Mouse (Mus musculus) ES-Bruce4 (cell line): Measurements from ENCODE around the gene Tada1. TPM values are rescaled to one million over a fixed set of nuclear protein-coding genes. Genes with fewer than 3 reads are reported as not detected.

Experiments used
- H3K27ac ChIP-seq: 2 replicates; pipeline ENCODE4 v1.5.1; 2012; ENCODE audit warnings: low read length, inconsistent platforms; ENCODE audit not compliant: insufficient read depth
- H3K27me3 ChIP-seq: 2 replicates; pipeline ENCODE4 v1.6.1; 2012; ENCODE audit warnings: mild to moderate bottlenecking, low read length, inconsistent platforms; ENCODE audit not compliant: control insufficient read depth, poor library complexity, insufficient read depth, severe bottlenecking
- H3K36me3 ChIP-seq: 2 replicates; pipeline ENCODE4 v1.6.1; 2012; ENCODE audit warnings: inconsistent platforms, mild to moderate bottlenecking, low read length, moderate library complexity; ENCODE audit not compliant: control insufficient read depth, poor library complexity, insufficient read depth, severe bottlenecking
- H3K4me1 ChIP-seq: one replicate; pipeline ENCODE4 v1.8.1; 2011; ENCODE audit warnings: low read length; ENCODE audit not compliant: control insufficient read depth, insufficient read depth
- H3K4me3 ChIP-seq: 2 replicates; pipeline ENCODE4 v1.5.1; 2011; ENCODE audit warnings: low read depth, mild to moderate bottlenecking, low read length
- H3K9ac ChIP-seq: 2 replicates; pipeline ENCODE4 v1.6.1; 2012; ENCODE audit warnings: low read depth, mild to moderate bottlenecking, inconsistent platforms; ENCODE audit not compliant: poor library complexity, severe bottlenecking
- H3K9me3 ChIP-seq: replicated peaks from 2 replicates; pipeline ENCODE4 v1.6.1; 2012; ENCODE audit warnings: mild to moderate bottlenecking, low read length, inconsistent platforms; ENCODE audit not compliant: control insufficient read depth, poor library complexity, insufficient read depth, severe bottlenecking
- CTCF ChIP-seq: IDR thresholded peaks from one replicate; pipeline ENCODE4 v1.8.1; 2011; ENCODE audit warnings: low read depth, low read length
- EP300 ChIP-seq: IDR thresholded peaks from 2 replicates; pipeline ENCODE4 v1.6.1; 2011; ENCODE audit warnings: low read depth, low read length; ENCODE audit not compliant: insufficient read depth
- POLR2A ChIP-seq: IDR thresholded peaks from one replicate; pipeline ENCODE4 v1.8.1; 2011; ENCODE audit warnings: low read length; ENCODE audit not compliant: insufficient read depth
- polyA plus RNA-seq: library from polyadenylated mRNA; stranded (reverse); fragments of >200 nt; gene quantifications from 2 replicates; pipeline ENCODE4 v1.2.4, GENCODE M21; 2011; ENCODE audit warnings: low read depth; ENCODE audit not compliant: missing spikeins, insufficient read depth, insufficient read length

The Tada1 gene
- polyA plus RNA-seq, 1 experiment, result 3.7 TPM

DNA sequence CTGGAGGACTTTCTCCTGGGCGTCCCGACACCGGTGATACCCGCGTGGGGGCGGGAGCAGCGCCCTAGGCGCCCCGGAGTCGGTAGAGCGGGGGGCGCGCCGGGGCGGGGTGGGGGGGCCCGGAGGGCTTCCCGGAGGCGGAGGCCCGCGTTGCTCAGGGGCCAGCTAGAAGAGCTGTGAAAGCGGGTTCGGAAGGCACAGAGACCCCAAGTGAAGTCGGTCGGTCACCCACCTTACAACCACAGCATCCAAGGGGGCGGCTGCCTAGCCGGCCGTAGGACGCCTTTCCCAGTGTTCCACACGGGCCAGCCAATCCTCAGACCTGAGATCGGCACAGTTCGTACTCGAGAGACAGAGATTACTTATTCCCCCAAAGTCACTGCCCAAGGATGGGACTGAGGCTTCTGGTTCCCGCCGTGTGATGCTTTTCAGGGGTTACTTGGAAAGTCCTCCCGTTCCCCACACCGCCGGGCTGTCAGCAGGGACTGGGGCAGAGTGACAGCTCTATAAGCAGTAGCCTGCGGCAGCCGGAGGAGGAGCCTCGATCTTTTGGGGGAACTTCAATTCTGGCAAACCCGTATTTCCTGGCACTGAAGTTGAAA lies 834 bp downstream of the Tada1 start:
- no peaks in the 10 kb centered on the region for H3K4me1 ChIP-seq
- no peak overlapping the region for H3K27ac ChIP-seq
- H3K9ac ChIP-seq, result peak overlapping the region; percentile 57
- no peaks in the 10 kb centered on the region for H3K9me3 ChIP-seq
- peak overlapping the region; percentile 66 for H3K4me3 ChIP-seq
- no peak for TF ChIP-seq EP300
- no peak for TF ChIP-seq POLR2A
- no peak for TF ChIP-seq CTCF
- peaks cover 1% of the 10 kb centered on the region; the same call in 1 of the 2 replicates for H3K27me3 ChIP-seq
- H3K36me3 ChIP-seq, result no peaks in the 10 kb centered on the region

DNA sequence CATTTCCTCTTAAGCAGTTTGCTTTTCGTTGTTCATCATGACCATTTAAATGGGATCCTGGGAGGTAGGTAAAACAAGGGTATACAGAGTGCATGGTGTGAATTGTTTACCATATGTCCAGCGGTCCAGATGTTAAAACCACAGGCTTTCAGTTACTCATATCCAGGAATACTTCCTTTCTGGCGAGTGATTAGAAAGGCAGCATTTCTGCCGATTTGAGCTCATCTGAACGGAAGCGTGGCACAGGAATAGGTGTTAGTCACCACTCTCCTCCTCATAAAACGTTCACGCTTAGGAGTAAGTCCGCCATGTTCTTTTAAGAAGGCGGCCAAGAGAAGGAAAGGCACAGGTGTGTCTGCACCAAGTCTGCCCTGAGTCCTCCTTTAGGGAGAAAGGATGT lies 2.4 kb downstream of the Tada1 start:
- peaks cover 1% of the 10 kb centered on the region; the same call in 1 of the 2 replicates for H3K27me3 ChIP-seq
- H3K9ac ChIP-seq, result no peak overlapping the region
- no peak overlapping the region for H3K4me3 ChIP-seq
- TF ChIP-seq EP300, result no peak
- no peak for TF ChIP-seq POLR2A
- no peak for TF ChIP-seq CTCF
- no peaks in the 10 kb centered on the region for H3K9me3 ChIP-seq
- H3K27ac ChIP-seq, result no peak overlapping the region
- no peaks in the 10 kb centered on the region for H3K36me3 ChIP-seq
- no peaks in the 10 kb centered on the region for H3K4me1 ChIP-seq

DNA sequence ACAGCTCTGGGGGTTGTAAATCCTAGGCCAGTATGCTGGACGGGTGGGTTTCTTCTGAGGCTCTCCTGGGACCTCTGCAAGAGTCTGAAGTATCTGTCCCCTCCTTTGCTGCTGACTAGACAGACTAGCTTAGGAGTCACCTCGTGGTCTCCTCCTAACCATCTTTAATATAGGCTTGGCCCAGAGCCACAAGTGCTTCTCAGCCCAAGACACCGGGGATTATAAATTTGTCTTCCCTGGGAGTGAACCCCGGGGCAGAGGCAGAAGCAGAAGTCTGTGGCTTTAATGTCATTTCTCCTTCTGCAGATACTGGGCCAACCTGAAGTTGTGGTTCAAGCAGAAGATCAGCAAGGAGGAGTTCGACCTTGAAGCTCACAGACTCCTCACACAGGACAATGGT lies 2.9 kb downstream of the Tada1 start:
- no peak for TF ChIP-seq CTCF
- TF ChIP-seq POLR2A, result no peak
- no peak for TF ChIP-seq EP300
- Histone ChIP-seq H3K36me3 (no peaks in the 10 kb centered on the region), H3K4me1 (no peaks in the 10 kb centered on the region)

DNA sequence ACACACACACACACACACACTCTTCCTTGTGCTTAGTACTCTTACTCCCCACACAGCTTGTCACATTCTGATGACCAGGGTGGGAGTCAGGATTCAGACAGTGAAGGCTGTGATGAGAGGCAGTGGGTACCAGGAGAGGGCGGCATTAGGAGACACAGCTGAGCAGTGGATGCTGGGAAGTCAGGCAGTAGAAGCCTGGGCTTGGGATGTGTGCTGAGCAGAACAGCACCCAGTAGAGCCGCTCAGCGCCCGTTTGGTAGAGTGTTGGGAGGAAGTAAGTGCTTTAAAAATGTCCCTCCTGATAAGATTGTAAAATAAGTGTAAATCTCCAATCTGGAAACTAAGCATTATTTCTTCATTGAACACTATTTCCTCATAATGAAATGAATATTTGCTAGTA lies 3.7 kb downstream of the Tada1 start:
- no peak overlapping the region for H3K9ac ChIP-seq
- H3K4me1 ChIP-seq, result no peaks in the 10 kb centered on the region
- no peaks in the 10 kb centered on the region for H3K9me3 ChIP-seq
- H3K27ac ChIP-seq, result no peak overlapping the region
- no peak overlapping the region for H3K4me3 ChIP-seq
- H3K36me3 ChIP-seq, result no peaks in the 10 kb centered on the region
- H3K27me3 ChIP-seq, result 0 out of 2 replicates have a peak, but pooled peaks cover 1% of the 10 kb centered on the region
- TF ChIP-seq CTCF (peak; percentile 9), POLR2A (no peak), EP300 (no peak)

More for the DNA sequence above, 2.9 kb downstream of the Tada1 start:
- Histone ChIP-seq H3K4me3 (no peak overlapping the region), H3K9me3 (no peaks in the 10 kb centered on the region), H3K9ac (no peak overlapping the region), H3K27ac (no peak overlapping the region), H3K27me3 (peaks cover 1% of the 10 kb centered on the region; the same call in 1 of the 2 replicates)

DNA sequence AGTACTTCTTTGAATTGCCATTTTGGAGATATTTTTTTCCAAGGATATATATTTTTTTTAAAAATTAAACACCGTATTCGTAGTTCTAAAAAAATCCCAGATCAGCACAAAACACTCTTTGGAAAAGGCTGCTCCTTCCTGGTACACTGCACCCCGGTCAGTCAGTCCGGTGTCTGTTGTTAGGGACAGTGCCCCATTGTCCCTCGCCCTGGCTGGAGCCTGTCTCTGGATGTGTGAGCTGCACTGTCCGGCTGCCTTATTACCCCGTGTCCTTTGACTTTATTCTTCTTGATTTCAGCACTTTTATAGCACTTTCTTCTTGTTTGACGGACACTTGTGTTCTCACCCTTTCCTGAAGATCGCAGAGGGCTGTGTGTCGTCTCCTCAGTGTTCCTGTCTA lies 5.7 kb downstream of the Tada1 start:
- Histone ChIP-seq H3K9me3 (no peaks in the 10 kb centered on the region), H3K27me3 (0 out of 2 replicates have a peak, but pooled peaks cover 1% of the 10 kb centered on the region), H3K4me3 (no peak overlapping the region), H3K9ac (no peak overlapping the region), H3K36me3 (0 out of 2 replicates have a peak, but pooled peaks cover 2% of the 10 kb centered on the region), H3K27ac (no peak overlapping the region), H3K4me1 (no peaks in the 10 kb centered on the region)
- TF ChIP-seq POLR2A (no peak), EP300 (no peak), CTCF (no peak)

DNA sequence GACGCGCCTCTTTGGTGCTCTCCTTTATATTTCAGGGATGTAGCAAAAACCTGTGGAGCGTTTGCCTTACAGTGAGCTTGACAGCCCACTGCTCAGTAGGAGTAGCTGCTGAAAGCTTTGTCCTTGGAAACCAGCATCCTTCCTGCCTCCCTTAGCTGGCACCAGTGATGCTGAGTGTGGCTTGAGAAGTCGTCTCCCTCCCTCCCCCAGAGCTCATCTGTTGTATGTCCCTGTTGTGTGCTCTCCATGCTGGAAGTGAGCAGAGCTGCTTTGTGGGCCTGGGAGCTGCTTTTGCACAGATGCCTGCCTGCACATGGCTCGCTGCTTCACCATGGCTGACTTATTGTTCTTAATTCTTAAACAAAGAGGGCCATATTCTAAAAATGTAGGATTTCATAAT lies 6.5 kb downstream of the Tada1 start:
- Histone ChIP-seq H3K9me3 (no peaks in the 10 kb centered on the region), H3K27ac (no peak overlapping the region), H3K4me3 (no peak overlapping the region), H3K27me3 (no peaks in the 10 kb centered on the region), H3K36me3 (0 out of 2 replicates have a peak, but pooled peaks cover 2% of the 10 kb centered on the region), H3K9ac (no peak overlapping the region), H3K4me1 (no peaks in the 10 kb centered on the region)
- TF ChIP-seq POLR2A (no peak), CTCF (no peak), EP300 (no peak)
